Mouse (Mus musculus) heart, postnatal 0 days (tissue): Measurements from ENCODE around the gene Myo6.

Experiments
- CTCF ChIP-seq: IDR thresholded peaks from 2 replicates; pipeline ENCODE4 v1.5.1; 2016; ENCODE audit warnings: antibody characterized with exemption, control low read depth, low read depth
- EP300 ChIP-seq: IDR thresholded peaks from 2 replicates; pipeline ENCODE4 v1.6.1; 2016; ENCODE audit warnings: antibody characterized with exemption, low read depth

GRCm38 (mm10) chr9:80258396-80258795 lies 93.6 kb downstream of the Myo6 start:
- TF ChIP-seq CTCF (no peak), EP300 (no peak)
